Mouse (Mus musculus) bone marrow macrophage, adult 2 months (primary cell): ENCODE measurements around the gene Mtor.

Experiments used
- CTCF ChIP-seq: IDR thresholded peaks from 2 replicates; pipeline ENCODE4 v1.5.1; 2012; ENCODE audit warnings: low read depth, mild to moderate bottlenecking, low read length, moderate library complexity
- POLR2A ChIP-seq: IDR thresholded peaks from 2 replicates; pipeline ENCODE4 v1.6.1; 2012; ENCODE audit warnings: mild to moderate bottlenecking, low read depth, low read length, borderline replicate concordance

GRCm38 (mm10) chr4:148429686-148430085 lies 18.7 kb upstream of the Mtor start:
- no peak for TF ChIP-seq POLR2A
- TF ChIP-seq CTCF: peak; percentile 90
